Mouse (Mus musculus) G1E (cell line): ENCODE data around the gene Gm9821. TPM values are rescaled to one million over a fixed set of nuclear protein-coding genes. Genes with fewer than 3 reads are reported as not detected.

Experiments used
- ATAC-seq: 2 replicates; pipeline ENCODE4 v1.8.0; 2016; ENCODE audit warnings: mild to moderate bottlenecking; ENCODE audit not compliant: insufficient number of reproducible peaks, poor library complexity, low FRiP score, severe bottlenecking; ENCODE audit errors: extremely low read depth
- DNase-seq: peaks from one replicate; pipeline ENCODE4 v3.0.0; 2012; ENCODE audit warnings: low spot score
- H3K27me3 ChIP-seq: 2 replicates; pipeline ENCODE4 v1.6.1; 2012; ENCODE audit warnings: mild to moderate bottlenecking, low read length, inconsistent platforms; ENCODE audit not compliant: insufficient read depth
- H3K36me3 ChIP-seq: replicated peaks from 2 replicates; pipeline ENCODE3; 2012; ENCODE audit warnings: mild to moderate bottlenecking, inconsistent platforms
- H3K4me1 ChIP-seq: 2 replicates; pipeline ENCODE4 v1.6.1; 2012; ENCODE audit warnings: low read depth, low read length, inconsistent platforms, mixed read lengths; ENCODE audit not compliant: insufficient read depth
- H3K4me3 ChIP-seq: 2 replicates; pipeline ENCODE4 v1.5.1; 2012; ENCODE audit warnings: low read depth, mild to moderate bottlenecking, inconsistent platforms, low read length, moderate library complexity, mixed read lengths
- H3K9me3 ChIP-seq: replicated peaks from 2 replicates; pipeline ENCODE4 v1.6.1; 2012; ENCODE audit warnings: inconsistent platforms
- CTCF ChIP-seq: IDR thresholded peaks from 2 replicates; pipeline ENCODE4 v1.5.1; 2012; ENCODE audit warnings: low read depth, low read length, inconsistent platforms, mixed read lengths
- GATA1 ChIP-seq: IDR thresholded peaks from 2 replicates; pipeline ENCODE4 v1.6.1; 2012; ENCODE audit warnings: borderline replicate concordance, low read length, inconsistent platforms, mixed read lengths
- GATA2 ChIP-seq: IDR thresholded peaks from 2 replicates; pipeline ENCODE4 v1.6.1; 2012; ENCODE audit warnings: low read depth, low read length, inconsistent platforms, borderline replicate concordance
- POLR2AphosphoS5 ChIP-seq: IDR thresholded peaks from 2 replicates; pipeline ENCODE4 v1.6.1; 2012; ENCODE audit warnings: low read depth, low read length, inconsistent platforms; ENCODE audit not compliant: insufficient replicate concordance
- TAL1 ChIP-seq: conservative IDR thresholded peaks from 2 replicates; pipeline ENCODE4 v1.6.1; 2012; ENCODE audit warnings: low read depth, low read length, inconsistent platforms, mixed read lengths
- polyA plus RNA-seq: library from polyadenylated mRNA; stranded (reverse); fragments of >175 nt; gene quantifications from 2 replicates; pipeline ENCODE4 v1.2.3, GENCODE M21; 2012
- total RNA-seq, 2 experiments: library from RNA; stranded (forward) in 1 of 2; stranded (reverse) in 1 of 2; fragments of 200-1000 nt in 1 of 2; fragments of >200 nt in 1 of 2; fragmentation: Nextera tagmentation in 1 of 2; gene quantifications; 2 replicates each; pipeline ENCODE4 v1.2.3; 2014 to 2017

Gm9821 gene
- total and polyA plus RNA-seq, 3 experiments: 0.10 to 1.6 TPM; not detected in 1

DNA sequence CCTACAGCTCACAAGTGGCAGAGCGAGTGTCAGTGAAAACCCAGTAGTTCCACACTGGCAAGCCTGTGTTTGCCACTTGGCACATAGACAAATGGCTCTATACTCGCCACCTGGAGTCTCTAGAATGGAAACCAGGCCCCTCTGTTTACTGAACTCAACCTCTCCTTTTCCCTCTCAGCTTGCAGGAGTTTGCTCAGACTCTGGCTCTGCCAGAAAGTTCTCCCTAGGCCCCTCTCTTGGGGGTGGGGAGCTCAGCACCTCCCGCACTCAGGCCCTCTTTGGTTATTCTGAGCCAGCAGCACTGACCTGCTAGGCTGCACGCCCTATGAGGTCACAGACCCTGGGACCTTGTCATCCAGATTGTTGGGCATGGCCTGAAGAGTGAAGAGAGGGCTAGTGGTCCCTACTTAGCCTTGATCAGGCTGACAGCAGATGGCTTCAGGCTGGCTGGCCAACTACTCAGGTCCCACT, 9.7 kb downstream of the Gm9821 start:
- Histone ChIP-seq H3K27me3 (no peaks in the 10 kb centered on the region), H3K9me3 (no peaks in the 10 kb centered on the region), H3K36me3 (peaks cover 71% of the 10 kb centered on the region), H3K4me1 (peaks cover 86% of the 10 kb centered on the region), H3K4me3 (no peak overlapping the region)
- no peak for TF ChIP-seq GATA1
- TF ChIP-seq GATA2: no peak
- no peak for TF ChIP-seq POLR2AphosphoS5
- TF ChIP-seq CTCF: no peak
- no peak for TF ChIP-seq TAL1
- ATAC-seq (no peak), DNase-seq (no peak)

DNA sequence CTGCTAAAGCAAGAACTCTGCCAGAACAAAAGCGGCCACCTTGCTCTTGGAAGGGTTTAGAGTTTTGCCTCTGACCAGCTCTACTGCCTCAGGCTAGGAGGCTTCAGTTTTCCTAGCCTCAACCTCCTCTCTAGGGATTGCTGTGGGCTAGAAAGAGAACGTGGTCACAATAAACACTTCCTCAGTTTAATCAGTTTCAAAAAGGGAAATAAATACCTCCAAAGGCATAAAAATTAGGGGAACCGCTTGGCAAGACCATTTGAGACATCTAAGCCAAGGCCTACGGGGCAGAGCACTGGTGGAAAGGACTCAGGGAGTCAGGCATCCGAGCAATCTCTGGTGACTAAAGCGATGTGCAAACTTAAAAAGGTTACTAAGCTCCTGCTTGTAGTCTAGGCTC, 10.4 kb downstream of the Gm9821 start:
- DNase-seq (no peak), ATAC-seq (no peak)
- Histone ChIP-seq H3K27me3 (no peaks in the 10 kb centered on the region), H3K4me3 (no peak overlapping the region), H3K9me3 (no peaks in the 10 kb centered on the region), H3K36me3 (peaks cover 79% of the 10 kb centered on the region), H3K4me1 (peaks cover 87% of the 10 kb centered on the region)
- no peak for TF ChIP-seq POLR2AphosphoS5
- no peak for TF ChIP-seq GATA2
- no peak for TF ChIP-seq GATA1
- TF ChIP-seq TAL1: no peak
- TF ChIP-seq CTCF: no peak

DNA sequence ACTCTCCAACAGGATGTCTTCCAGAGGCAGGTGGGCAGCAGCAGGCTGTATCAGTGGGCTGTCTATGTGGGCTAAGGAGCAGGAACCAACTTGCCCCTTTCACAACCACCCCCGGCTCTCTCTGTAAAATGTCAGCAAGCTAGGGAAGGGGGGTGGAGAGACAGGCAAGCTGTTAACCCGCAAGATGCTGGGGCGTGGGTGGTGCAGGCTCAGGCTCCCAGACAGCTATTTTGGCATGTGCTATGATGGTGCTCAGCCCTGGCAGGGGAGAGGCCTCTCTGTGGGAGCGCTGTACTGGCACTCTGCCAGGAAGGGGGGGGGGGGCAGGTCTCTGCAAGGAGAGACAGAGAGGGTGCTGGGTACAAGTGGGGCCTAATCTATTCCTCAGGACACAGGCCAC, 11.6 kb downstream of the Gm9821 start:
- DNase-seq (peak; percentile 63), ATAC-seq (peak; percentile 57)
- TF ChIP-seq POLR2AphosphoS5 (no peak), GATA2 (no peak), GATA1 (no peak), CTCF (no peak)
- Histone ChIP-seq H3K4me3 (peak overlapping the region; percentile 56; the same call in 1 of the 2 replicates), H3K27me3 (no peaks in the 10 kb centered on the region), H3K9me3 (no peaks in the 10 kb centered on the region), H3K4me1 (peaks cover 88% of the 10 kb centered on the region), H3K36me3 (peaks cover 83% of the 10 kb centered on the region)

DNA sequence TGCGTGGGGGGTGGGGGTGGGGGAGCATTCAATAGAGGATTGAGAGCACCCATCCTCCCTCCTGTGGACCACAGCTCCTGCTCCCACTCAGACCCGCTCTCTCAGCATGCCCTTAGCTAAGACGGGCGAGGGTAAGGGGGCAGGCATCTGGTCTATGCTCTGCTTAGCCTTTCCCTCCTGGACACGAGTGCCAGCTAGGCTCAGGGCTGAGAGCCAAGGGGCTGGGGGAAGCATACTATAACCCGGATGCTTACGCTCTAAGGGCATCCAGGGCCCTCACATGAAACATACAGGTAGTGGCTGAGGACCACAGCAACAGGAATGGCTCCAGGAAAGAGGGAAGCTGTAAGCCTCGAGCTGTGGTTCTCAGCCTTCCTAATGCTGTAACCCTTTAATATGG, 12.5 kb downstream of the Gm9821 start:
- H3K9me3 ChIP-seq: no peaks in the 10 kb centered on the region
- peaks cover 89% of the 10 kb centered on the region for H3K4me1 ChIP-seq
- no peak for TF ChIP-seq POLR2AphosphoS5
- TF ChIP-seq GATA1: no peak
- no peak for TF ChIP-seq TAL1
- TF ChIP-seq GATA2: no peak
- TF ChIP-seq CTCF: no peak
- H3K27me3 ChIP-seq: no peaks in the 10 kb centered on the region
- DNase-seq (no peak), ATAC-seq (no peak)
- peaks cover 76% of the 10 kb centered on the region for H3K36me3 ChIP-seq
- H3K4me3 ChIP-seq: no peak overlapping the region; the same call in 1 of the 2 replicates

GRCm38 (mm10) chr2:91958701-91959457, 13.4 kb downstream of the Gm9821 start:
- Histone ChIP-seq H3K27me3 (no peaks in the 10 kb centered on the region), H3K9me3 (no peaks in the 10 kb centered on the region), H3K36me3 (peaks cover 69% of the 10 kb centered on the region), H3K4me3 (no peak overlapping the region), H3K4me1 (peaks cover 85% of the 10 kb centered on the region)
- DNase-seq (peak; percentile 58), ATAC-seq (no peak)
- TF ChIP-seq CTCF (peak; percentile 84), POLR2AphosphoS5 (no peak), GATA1 (no peak), TAL1 (no peak), GATA2 (no peak)

- DNase-seq (no peak), ATAC-seq (no peak)
- peaks cover 62% of the 10 kb centered on the region for H3K36me3 ChIP-seq
- no peaks in the 10 kb centered on the region for H3K27me3 ChIP-seq
- TF ChIP-seq GATA2 (no peak), CTCF (no peak), TAL1 (no peak), GATA1 (no peak), POLR2AphosphoS5 (no peak)
- no peaks in the 10 kb centered on the region for H3K9me3 ChIP-seq
- no peak overlapping the region for H3K4me3 ChIP-seq
- H3K4me1 ChIP-seq: peaks cover 90% of the 10 kb centered on the region
Measured at GRCm38 (mm10) chr2:91959544-91960410, 14.3 kb downstream of the Gm9821 start.
